Mouse (Mus musculus): Measurements from ENCODE around the gene Crhr1. TPM values are rescaled to one million over a fixed set of nuclear protein-coding genes. Genes with fewer than 3 reads are reported as not detected.
A peak's percentile ranks its signal among the peaks of the same experiment; 100 is the strongest.

The Crhr1 gene
- polyA plus RNA-seq, 1 experiment from 2014 or later: 0.22 TPM

DNA sequence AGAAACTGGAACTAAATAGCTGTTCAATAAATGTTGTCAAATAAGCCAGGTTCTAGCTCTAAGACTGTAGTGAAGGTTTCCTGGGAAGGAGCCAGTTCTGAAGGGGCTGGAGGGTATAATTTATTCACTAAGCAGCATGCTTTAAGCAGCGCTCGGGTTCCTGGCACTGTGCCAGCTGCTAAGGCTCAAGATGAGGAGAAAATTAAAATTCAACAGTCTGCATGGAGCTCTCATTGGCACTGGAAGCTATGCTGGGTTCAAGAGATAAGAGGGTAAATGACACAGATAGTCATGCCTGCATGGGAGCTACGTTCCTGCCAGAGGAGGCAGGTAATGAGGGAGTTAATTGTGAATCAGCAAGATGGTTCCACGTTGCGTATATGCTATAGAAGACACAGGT, 26.3 kb upstream of the Crhr1 start:
- no peak overlapping the region for H3K4me2 ChIP-seq (ENCODE audit: low read depth, low read length)
- no peaks in the 10 kb centered on the region for H3K9me3 ChIP-seq (ENCODE audit: control insufficient read depth, low read length)
- ATAC-seq (ENCODE audit: low read depth): no peak
- WGBS: 46% methylated on average over 5 of the region's 5 CpGs
- H3K4me3 ChIP-seq (ENCODE audit: low read depth, low read length): no peak overlapping the region
- H3K36me3 ChIP-seq (ENCODE audit: control insufficient read depth, insufficient read depth, low read length): no peaks in the 10 kb centered on the region
- H3K27ac ChIP-seq (replicated peaks; ENCODE audit: low read depth, low read length): no peak overlapping the region
- H3K4me1 ChIP-seq (ENCODE audit: control insufficient read depth, insufficient read depth, low read length): no peaks in the 10 kb centered on the region; the same call in 1 of the 2 replicates
- H3K27me3 ChIP-seq (replicated peaks; ENCODE audit: control insufficient read depth, insufficient read depth, low read length): no peaks in the 10 kb centered on the region
- peak; percentile 84 for DNase-seq (ENCODE audit: low spot score)
- H3K9ac ChIP-seq (ENCODE audit: low read depth, low read length): no peak overlapping the region

DNA sequence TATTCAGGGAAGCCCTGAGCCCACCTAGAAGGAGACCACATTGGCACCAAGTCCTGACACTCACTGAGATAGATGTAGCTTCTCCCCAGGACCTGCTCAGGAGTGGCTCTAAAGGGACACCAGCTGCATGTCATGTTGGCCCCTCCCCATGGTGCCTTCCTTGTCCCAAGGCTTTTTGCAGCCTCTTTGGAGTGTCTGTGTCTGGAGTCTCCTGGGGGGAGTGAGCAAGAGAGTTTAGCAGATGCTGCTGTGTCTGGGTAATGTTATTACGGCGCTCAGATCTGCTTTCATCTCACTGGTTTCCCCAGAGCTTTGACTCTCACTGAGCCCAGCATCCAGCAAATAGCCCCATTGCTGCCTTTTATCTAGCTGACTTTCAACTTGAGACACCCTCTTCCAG, 25.7 kb upstream of the Crhr1 start:
- Histone ChIP-seq H3K9me3 (ENCODE audit: control insufficient read depth, low read length) (no peaks in the 10 kb centered on the region), H3K4me1 (ENCODE audit: control insufficient read depth, insufficient read depth, low read length) (no peaks in the 10 kb centered on the region; the same call in 1 of the 2 replicates), H3K27ac (replicated peaks; ENCODE audit: low read depth, low read length) (no peak overlapping the region), H3K4me2 (ENCODE audit: low read depth, low read length) (no peak overlapping the region), H3K36me3 (ENCODE audit: control insufficient read depth, insufficient read depth, low read length) (no peaks in the 10 kb centered on the region), H3K27me3 (replicated peaks; ENCODE audit: control insufficient read depth, insufficient read depth, low read length) (no peaks in the 10 kb centered on the region), H3K4me3 (ENCODE audit: low read depth, low read length) (no peak overlapping the region), H3K9ac (ENCODE audit: low read depth, low read length) (no peak overlapping the region)
- 54% methylated on average over 2 of the region's 2 CpGs for WGBS
- ATAC-seq (ENCODE audit: low read depth) (peak; percentile 60; the same call in 1 of the 2 replicates), DNase-seq (ENCODE audit: low spot score) (peak; percentile 36)

DNA sequence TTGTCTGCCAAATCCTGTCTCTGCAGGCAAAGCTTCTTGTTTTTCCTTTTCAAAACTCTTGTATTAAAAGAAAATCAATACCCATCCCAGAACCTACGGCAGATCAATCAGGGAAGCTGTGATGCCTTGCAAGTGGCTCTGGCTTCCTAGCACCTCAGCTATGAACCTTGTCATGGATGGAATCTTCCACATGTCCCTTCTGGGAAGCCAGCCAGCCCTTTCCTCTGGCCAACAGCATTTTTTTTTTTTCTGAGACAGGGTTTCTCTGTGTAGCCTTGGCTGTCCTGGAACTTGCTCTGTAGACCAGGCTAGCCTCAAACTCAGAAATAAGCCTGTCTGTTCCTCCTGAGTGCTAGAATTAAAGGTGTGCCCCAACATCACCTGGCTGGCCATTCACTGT, 22.3 kb upstream of the Crhr1 start:
- 78% methylated on average over 1 of the region's 1 CpGs for WGBS
- DNase-seq (ENCODE audit: low spot score) (no peak), ATAC-seq (ENCODE audit: low read depth) (no peak)
- Histone ChIP-seq H3K27ac (replicated peaks; ENCODE audit: low read depth, low read length) (no peak overlapping the region), H3K9ac (ENCODE audit: low read depth, low read length) (no peak overlapping the region), H3K4me2 (ENCODE audit: low read depth, low read length) (no peak overlapping the region), H3K4me3 (ENCODE audit: low read depth, low read length) (no peak overlapping the region), H3K4me1 (ENCODE audit: control insufficient read depth, insufficient read depth, low read length) (no peaks in the 10 kb centered on the region), H3K36me3 (ENCODE audit: control insufficient read depth, insufficient read depth, low read length) (no peaks in the 10 kb centered on the region), H3K27me3 (replicated peaks; ENCODE audit: control insufficient read depth, insufficient read depth, low read length) (no peaks in the 10 kb centered on the region), H3K9me3 (ENCODE audit: control insufficient read depth, low read length) (no peaks in the 10 kb centered on the region)

DNA sequence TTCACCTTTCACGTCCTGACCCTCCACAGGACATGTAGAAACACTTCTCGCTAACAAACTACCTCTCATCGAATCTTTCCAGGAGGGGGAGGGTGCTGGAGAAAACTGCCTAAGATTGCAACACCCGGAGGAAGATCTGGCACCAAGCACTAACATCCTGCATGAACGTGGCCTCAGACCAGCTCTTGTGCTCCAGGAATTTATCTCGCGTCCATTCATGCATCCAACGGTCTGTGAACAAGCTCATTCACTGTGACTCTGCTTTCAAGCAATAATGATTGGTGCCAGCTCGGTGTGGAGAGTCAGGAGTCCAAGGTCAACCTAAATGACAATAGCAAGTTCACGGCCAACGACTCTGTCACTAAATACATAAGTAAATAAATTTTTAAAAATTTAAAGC, 20.8 kb upstream of the Crhr1 start:
- Histone ChIP-seq H3K4me3 (ENCODE audit: low read depth, low read length) (no peak overlapping the region), H3K27me3 (replicated peaks; ENCODE audit: control insufficient read depth, insufficient read depth, low read length) (no peaks in the 10 kb centered on the region), H3K27ac (replicated peaks; ENCODE audit: low read depth, low read length) (no peak overlapping the region), H3K9ac (ENCODE audit: low read depth, low read length) (no peak overlapping the region), H3K9me3 (ENCODE audit: control insufficient read depth, low read length) (no peaks in the 10 kb centered on the region), H3K4me2 (ENCODE audit: low read depth, low read length) (no peak overlapping the region), H3K36me3 (ENCODE audit: control insufficient read depth, insufficient read depth, low read length) (no peaks in the 10 kb centered on the region), H3K4me1 (ENCODE audit: control insufficient read depth, insufficient read depth, low read length) (no peaks in the 10 kb centered on the region)
- ATAC-seq (ENCODE audit: low read depth): no peak
- DNase-seq (ENCODE audit: low spot score): no peak
- WGBS: 78% methylated on average over 11 of the region's 11 CpGs

DNA sequence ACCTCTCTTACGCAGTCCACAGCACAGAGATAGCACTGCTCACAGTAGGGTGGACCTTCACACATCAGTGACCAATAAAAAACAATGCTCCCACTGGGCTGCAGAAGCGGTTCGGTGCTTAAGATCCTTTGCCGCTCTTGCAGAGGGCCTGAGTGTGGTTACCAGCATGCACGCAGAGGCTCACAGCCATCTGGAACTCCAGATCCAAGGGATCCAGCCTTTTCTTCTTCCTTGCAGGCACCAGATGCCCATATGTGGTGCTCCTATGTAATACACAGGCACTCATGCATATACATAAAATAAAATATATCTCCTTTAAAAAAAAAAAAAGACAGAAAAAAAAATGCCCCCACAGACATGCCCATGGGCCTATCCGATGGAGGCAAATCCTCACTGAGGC, 19.0 kb upstream of the Crhr1 start:
- no peak for ATAC-seq (ENCODE audit: low read depth)
- Histone ChIP-seq H3K27me3 (replicated peaks; ENCODE audit: control insufficient read depth, insufficient read depth, low read length) (no peaks in the 10 kb centered on the region), H3K4me3 (ENCODE audit: low read depth, low read length) (no peak overlapping the region), H3K9me3 (ENCODE audit: control insufficient read depth, low read length) (no peaks in the 10 kb centered on the region), H3K4me2 (ENCODE audit: low read depth, low read length) (no peak overlapping the region), H3K9ac (ENCODE audit: low read depth, low read length) (no peak overlapping the region), H3K36me3 (ENCODE audit: control insufficient read depth, insufficient read depth, low read length) (no peaks in the 10 kb centered on the region), H3K27ac (replicated peaks; ENCODE audit: low read depth, low read length) (no peak overlapping the region), H3K4me1 (ENCODE audit: control insufficient read depth, insufficient read depth, low read length) (no peaks in the 10 kb centered on the region)
- no peak for DNase-seq (ENCODE audit: low spot score)
- 88% methylated on average over 6 of the region's 6 CpGs for WGBS

DNA sequence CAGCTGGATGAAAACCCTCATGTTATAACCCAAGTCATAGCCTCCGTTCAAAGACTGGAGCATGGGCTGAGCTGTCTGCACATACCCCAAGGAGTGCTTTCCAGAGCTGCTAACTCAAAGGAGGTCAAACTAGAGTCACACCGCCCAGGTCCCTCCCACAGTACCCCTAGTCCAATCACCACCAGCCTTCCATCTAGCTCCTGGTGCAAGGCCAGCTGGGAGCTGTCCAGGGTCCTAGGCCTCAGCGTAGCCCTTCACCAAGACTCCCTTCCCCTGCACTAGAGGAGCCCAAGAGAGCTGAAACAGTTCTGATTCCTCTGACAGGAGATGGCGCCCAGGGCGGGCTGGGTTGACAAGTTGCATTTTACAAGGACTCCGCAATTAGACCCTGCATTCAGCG, 18.0 kb upstream of the Crhr1 start:
- 4% methylated on average over 7 of the region's 7 CpGs for WGBS
- no peak overlapping the region for H3K27ac ChIP-seq (replicated peaks; ENCODE audit: low read depth, low read length)
- peak; percentile 95 for ATAC-seq (ENCODE audit: low read depth)

DNA sequence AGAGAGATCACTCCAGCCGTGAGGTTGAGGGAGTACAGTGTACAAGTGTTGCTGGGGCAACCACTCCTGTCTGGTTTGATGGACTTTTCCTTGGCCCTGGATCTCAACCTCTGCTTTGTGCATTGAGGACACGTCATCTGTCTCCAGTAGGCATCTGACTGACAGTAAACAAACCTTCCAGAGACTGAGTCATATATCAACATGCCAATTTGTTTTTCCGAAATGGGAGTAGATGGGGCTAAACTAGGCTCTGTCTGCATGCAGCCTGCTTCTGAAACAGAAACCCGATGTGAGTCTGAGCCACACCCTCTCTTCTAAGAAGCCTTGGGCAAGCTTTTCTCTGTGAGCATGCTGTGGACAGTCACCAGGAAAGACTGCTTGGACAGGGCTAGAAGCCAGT, 14.3 kb upstream of the Crhr1 start:
- H3K4me3 ChIP-seq (ENCODE audit: low read depth, low read length): no peak overlapping the region
- H3K4me2 ChIP-seq (ENCODE audit: low read depth, low read length): no peak overlapping the region
- 67% methylated on average over 4 of the region's 4 CpGs for WGBS
- no peaks in the 10 kb centered on the region for H3K27me3 ChIP-seq (replicated peaks; ENCODE audit: control insufficient read depth, insufficient read depth, low read length)
- no peak for ATAC-seq (ENCODE audit: low read depth)
- no peak overlapping the region for H3K9ac ChIP-seq (ENCODE audit: low read depth, low read length)
- H3K4me1 ChIP-seq (ENCODE audit: control insufficient read depth, insufficient read depth, low read length): no peaks in the 10 kb centered on the region
- no peaks in the 10 kb centered on the region for H3K36me3 ChIP-seq (ENCODE audit: control insufficient read depth, insufficient read depth, low read length)
- no peak for DNase-seq (ENCODE audit: low spot score)
- no peak overlapping the region for H3K27ac ChIP-seq (replicated peaks; ENCODE audit: low read depth, low read length)
- no peaks in the 10 kb centered on the region for H3K9me3 ChIP-seq (ENCODE audit: control insufficient read depth, low read length)

More for the DNA sequence above, 18.0 kb upstream of the Crhr1 start:
- Histone ChIP-seq H3K4me1 (ENCODE audit: control insufficient read depth, insufficient read depth, low read length) (no peaks in the 10 kb centered on the region), H3K9me3 (ENCODE audit: control insufficient read depth, low read length) (no peaks in the 10 kb centered on the region), H3K4me3 (ENCODE audit: low read depth, low read length) (no peak overlapping the region), H3K27me3 (replicated peaks; ENCODE audit: control insufficient read depth, insufficient read depth, low read length) (no peaks in the 10 kb centered on the region), H3K36me3 (ENCODE audit: control insufficient read depth, insufficient read depth, low read length) (no peaks in the 10 kb centered on the region), H3K4me2 (ENCODE audit: low read depth, low read length) (no peak overlapping the region), H3K9ac (ENCODE audit: low read depth, low read length) (no peak overlapping the region)
- DNase-seq (ENCODE audit: low spot score): peak; percentile 94

DNA sequence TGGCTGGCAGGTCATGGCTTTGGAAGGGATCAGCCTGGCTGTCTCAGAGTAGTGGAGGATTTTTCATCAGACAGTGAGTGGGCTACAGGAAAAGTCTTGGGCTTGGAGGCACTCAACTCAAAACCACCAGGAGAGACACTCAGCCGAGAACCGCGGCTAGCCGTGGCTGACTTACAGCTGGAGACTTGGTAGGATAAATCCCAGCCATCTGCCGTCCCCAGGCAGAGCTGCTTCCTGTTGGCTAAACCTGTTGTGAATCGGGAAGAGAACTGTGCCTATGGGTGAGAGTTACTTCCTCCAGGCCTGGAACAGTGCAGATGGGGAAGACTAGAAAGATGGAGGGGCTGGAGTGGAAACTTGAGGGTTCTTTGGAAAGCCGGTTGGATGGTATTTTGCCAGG, 9.7 kb upstream of the Crhr1 start:
- H3K4me1 ChIP-seq (ENCODE audit: control insufficient read depth, insufficient read depth, low read length): no peaks in the 10 kb centered on the region
- no peak overlapping the region for H3K4me2 ChIP-seq (ENCODE audit: low read depth, low read length)
- ATAC-seq (ENCODE audit: low read depth) (no peak), DNase-seq (ENCODE audit: low spot score) (no peak)
- no peaks in the 10 kb centered on the region for H3K9me3 ChIP-seq (ENCODE audit: control insufficient read depth, low read length)
- H3K9ac ChIP-seq (ENCODE audit: low read depth, low read length): no peak overlapping the region
- no peaks in the 10 kb centered on the region for H3K36me3 ChIP-seq (ENCODE audit: control insufficient read depth, insufficient read depth, low read length)
- H3K4me3 ChIP-seq (ENCODE audit: low read depth, low read length): no peak overlapping the region
- H3K27me3 ChIP-seq (replicated peaks; ENCODE audit: control insufficient read depth, insufficient read depth, low read length): no peaks in the 10 kb centered on the region
- no peak overlapping the region for H3K27ac ChIP-seq (replicated peaks; ENCODE audit: low read depth, low read length)
- WGBS: 57% methylated on average over 7 of the region's 7 CpGs

DNA sequence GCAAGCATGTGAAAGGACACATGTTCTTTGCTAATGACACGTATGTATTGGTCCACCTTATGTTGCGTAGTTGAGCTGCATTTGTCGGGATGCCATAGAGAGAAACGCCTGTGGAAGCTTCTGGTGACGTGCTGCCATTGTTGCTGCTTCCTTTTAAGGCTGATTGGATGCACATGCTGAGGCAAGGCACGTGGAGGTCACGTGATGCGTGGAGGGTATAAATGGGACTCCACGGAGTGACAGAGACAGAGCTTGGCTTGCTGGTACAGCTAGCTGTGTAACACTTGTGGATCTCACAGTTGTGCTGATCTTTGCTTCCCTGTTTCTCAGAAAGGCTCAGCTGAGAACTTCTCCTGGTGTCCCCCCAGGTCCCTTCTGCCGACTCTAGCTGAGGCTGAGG, 9.2 kb upstream of the Crhr1 start:
- Histone ChIP-seq H3K27me3 (replicated peaks; ENCODE audit: control insufficient read depth, insufficient read depth, low read length) (no peaks in the 10 kb centered on the region), H3K36me3 (ENCODE audit: control insufficient read depth, insufficient read depth, low read length) (no peaks in the 10 kb centered on the region), H3K4me2 (ENCODE audit: low read depth, low read length) (no peak overlapping the region), H3K9me3 (ENCODE audit: control insufficient read depth, low read length) (no peaks in the 10 kb centered on the region), H3K27ac (replicated peaks; ENCODE audit: low read depth, low read length) (no peak overlapping the region), H3K9ac (ENCODE audit: low read depth, low read length) (no peak overlapping the region), H3K4me3 (ENCODE audit: low read depth, low read length) (no peak overlapping the region), H3K4me1 (ENCODE audit: control insufficient read depth, insufficient read depth, low read length) (no peaks in the 10 kb centered on the region)
- DNase-seq (ENCODE audit: low spot score) (no peak), ATAC-seq (ENCODE audit: low read depth) (no peak)
- 61% methylated on average over 10 of the region's 10 CpGs for WGBS
